Mouse (Mus musculus): ENCODE measurements around the gene B4galt4. TPM values are rescaled to one million over a fixed set of nuclear protein-coding genes. Genes with fewer than 3 reads are reported as not detected.
A peak's percentile ranks its signal among the peaks of the same experiment; 100 is the strongest.

B4galt4 gene
- polyA plus RNA-seq (2012; rRNA removed) = 5.0 and 5.4 TPM in 2 replicates

- TF ChIP-seq CTCF (conservative IDR thresholded peaks at IDR 0.05; ENCODE audit: insufficient read depth, insufficient read length, low read depth, low read length) (no peak), POLR2A (IDR thresholded peaks at IDR 0.05; ENCODE audit: low read depth, low read length) (no peak)
- Histone ChIP-seq H3K4me1 (ENCODE audit: control insufficient read depth, insufficient read depth, low read length) (no peaks in the 10 kb centered on the region), H3K27me3 (replicated peaks; ENCODE audit: control insufficient read depth, insufficient read depth, low read length) (no peaks in the 10 kb centered on the region), H3K27ac (ENCODE audit: insufficient read depth, low read depth, low read length) (peak within 1 kb of the TSS; percentile 49), H3K36me3 (ENCODE audit: control insufficient read depth, insufficient read depth, low read length) (no peaks in the 10 kb centered on the region), H3K4me3 (ENCODE audit: insufficient read depth, low read depth, low read length) (peak within 1 kb of the TSS; percentile 58)
- DNase-seq = peak; percentile 81
- WGBS = under 1% methylated on average over 68 of the region's 69 CpGs
Measured at GRCm38 (mm10) chr16:38742113-38742658, at the start of gene B4galt4. Gene B4galt4, plus strand, starts transcription at chr16:38742264.

GRCm38 (mm10) chr16:38694906-38695540 is 47.0 kb upstream of the B4galt4 start:
- DNase-seq = no peak
- no peaks in the 10 kb centered on the region for H3K27me3 ChIP-seq (replicated peaks; ENCODE audit: control insufficient read depth, insufficient read depth, low read length)
- WGBS = 93% methylated on average over 6 of the region's 6 CpGs
- TF ChIP-seq POLR2A (IDR thresholded peaks at IDR 0.05; ENCODE audit: low read depth, low read length) = no peak
- no peak for TF ChIP-seq CTCF (conservative IDR thresholded peaks at IDR 0.05; ENCODE audit: insufficient read depth, insufficient read length, low read depth, low read length)
- H3K27ac ChIP-seq (ENCODE audit: insufficient read depth, low read depth, low read length) = no peak overlapping the region
- H3K4me1 ChIP-seq (ENCODE audit: control insufficient read depth, insufficient read depth, low read length) = no peaks in the 10 kb centered on the region
- H3K4me3 ChIP-seq (ENCODE audit: insufficient read depth, low read depth, low read length) = no peak overlapping the region
- no peaks in the 10 kb centered on the region for H3K36me3 ChIP-seq (ENCODE audit: control insufficient read depth, insufficient read depth, low read length)

GRCm38 (mm10) chr16:38695557-38695956 is 46.5 kb upstream of the B4galt4 start:
- DNase-seq = no peak
- no peak overlapping the region for H3K27ac ChIP-seq (ENCODE audit: insufficient read depth, low read depth, low read length)
- TF ChIP-seq POLR2A (IDR thresholded peaks at IDR 0.05; ENCODE audit: low read depth, low read length) (no peak), CTCF (conservative IDR thresholded peaks at IDR 0.05; ENCODE audit: insufficient read depth, insufficient read length, low read depth, low read length) (no peak)
- H3K27me3 ChIP-seq (replicated peaks; ENCODE audit: control insufficient read depth, insufficient read depth, low read length) = no peaks in the 10 kb centered on the region
- H3K4me1 ChIP-seq (ENCODE audit: control insufficient read depth, insufficient read depth, low read length) = no peaks in the 10 kb centered on the region
- no peak overlapping the region for H3K4me3 ChIP-seq (ENCODE audit: insufficient read depth, low read depth, low read length)
- no peaks in the 10 kb centered on the region for H3K36me3 ChIP-seq (ENCODE audit: control insufficient read depth, insufficient read depth, low read length)
- 81% methylated on average over 5 of the region's 5 CpGs for WGBS

- Histone ChIP-seq H3K4me1 (ENCODE audit: control insufficient read depth, insufficient read depth, low read length) (no peaks in the 10 kb centered on the region), H3K27me3 (replicated peaks; ENCODE audit: control insufficient read depth, insufficient read depth, low read length) (no peaks in the 10 kb centered on the region), H3K27ac (ENCODE audit: insufficient read depth, low read depth, low read length) (no peak overlapping the region), H3K4me3 (ENCODE audit: insufficient read depth, low read depth, low read length) (no peak overlapping the region), H3K36me3 (ENCODE audit: control insufficient read depth, insufficient read depth, low read length) (no peaks in the 10 kb centered on the region)
- TF ChIP-seq POLR2A (IDR thresholded peaks at IDR 0.05; ENCODE audit: low read depth, low read length) (no peak), CTCF (conservative IDR thresholded peaks at IDR 0.05; ENCODE audit: insufficient read depth, insufficient read length, low read depth, low read length) (no peak)
- no peak for DNase-seq
- WGBS = 86% methylated on average over 5 of the region's 5 CpGs
Measured at GRCm38 (mm10) chr16:38697611-38698010, 44.5 kb upstream of the B4galt4 start.

GRCm38 (mm10) chr16:38700392-38701162 is 41.5 kb upstream of the B4galt4 start:
- no peaks in the 10 kb centered on the region for H3K4me1 ChIP-seq (ENCODE audit: control insufficient read depth, insufficient read depth, low read length)
- TF ChIP-seq CTCF (conservative IDR thresholded peaks at IDR 0.05; ENCODE audit: insufficient read depth, insufficient read length, low read depth, low read length) (no peak), POLR2A (IDR thresholded peaks at IDR 0.05; ENCODE audit: low read depth, low read length) (no peak)
- WGBS = 74% methylated on average over 16 of the region's 16 CpGs
- no peak overlapping the region for H3K4me3 ChIP-seq (ENCODE audit: insufficient read depth, low read depth, low read length)
- no peak overlapping the region for H3K27ac ChIP-seq (ENCODE audit: insufficient read depth, low read depth, low read length)
- DNase-seq = no peak
- no peaks in the 10 kb centered on the region for H3K27me3 ChIP-seq (replicated peaks; ENCODE audit: control insufficient read depth, insufficient read depth, low read length)
- no peaks in the 10 kb centered on the region for H3K36me3 ChIP-seq (ENCODE audit: control insufficient read depth, insufficient read depth, low read length)

- TF ChIP-seq CTCF (conservative IDR thresholded peaks at IDR 0.05; ENCODE audit: insufficient read depth, insufficient read length, low read depth, low read length) (no peak), POLR2A (IDR thresholded peaks at IDR 0.05; ENCODE audit: low read depth, low read length) (no peak)
- H3K27ac ChIP-seq (ENCODE audit: insufficient read depth, low read depth, low read length) = no peak overlapping the region
- WGBS = 60% methylated on average over 9 of the region's 9 CpGs
- H3K36me3 ChIP-seq (ENCODE audit: control insufficient read depth, insufficient read depth, low read length) = no peaks in the 10 kb centered on the region
- DNase-seq = no peak
- no peaks in the 10 kb centered on the region for H3K27me3 ChIP-seq (replicated peaks; ENCODE audit: control insufficient read depth, insufficient read depth, low read length)
- no peaks in the 10 kb centered on the region for H3K4me1 ChIP-seq (ENCODE audit: control insufficient read depth, insufficient read depth, low read length)
- H3K4me3 ChIP-seq (ENCODE audit: insufficient read depth, low read depth, low read length) = no peak overlapping the region
Measured at GRCm38 (mm10) chr16:38701492-38702185, 40.4 kb upstream of the B4galt4 start.

Data from kidney, adult 2 months (tissue).